In the genomic region with DNA sequence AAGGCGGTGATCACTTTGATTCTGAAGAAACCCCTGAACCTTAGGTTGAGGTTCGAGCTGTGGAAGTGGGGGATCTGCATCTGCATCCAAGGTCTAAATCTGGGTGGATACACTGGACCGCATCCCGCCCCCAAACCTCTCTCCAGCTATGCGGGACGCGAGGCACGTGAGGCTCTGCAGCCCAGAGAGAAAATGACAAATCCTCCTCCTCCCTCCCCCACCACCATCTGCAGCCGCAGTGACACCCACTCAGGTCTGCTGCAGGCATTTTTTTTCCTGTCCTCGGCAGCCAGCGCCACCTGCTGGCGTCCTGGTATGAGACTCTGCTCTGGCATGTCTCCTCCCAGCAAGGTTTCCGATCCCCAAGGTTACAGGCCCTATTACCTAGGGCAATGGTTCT, we compare ENCODE assay signal across 8 mouse cellular contexts. TPM values are rescaled to one million over a fixed set of nuclear protein-coding genes. Genes with fewer than 3 reads are reported as not detected.
DNase-seq lines count a peak whose midpoint lies in the region; ATAC-seq lines count a peak whose summit lies in the region.

No protein-coding gene starts in this region.

- H3K27ac ChIP-seq in limb, embryonic 12.5 days = no peak overlapping the region
- peak overlapping the region; percentile 99 for H3K27ac ChIP-seq in midbrain, embryonic 16.5 days (ENCODE audit: low read length)

- no peak overlapping the region for H3K9ac ChIP-seq in limb, embryonic 12.5 days (replicated peaks)
- peak overlapping the region; percentile 98 for H3K9ac ChIP-seq in midbrain, embryonic 16.5 days (ENCODE audit: low read depth, low read length)

- H3K27me3 ChIP-seq in limb, embryonic 12.5 days = peaks cover 89% of the 10 kb centered on the region
- no peaks in the 10 kb centered on the region for H3K27me3 ChIP-seq in midbrain, embryonic 16.5 days (ENCODE audit: control insufficient read depth, insufficient read depth, low read depth, low read length)

- peak overlapping the region; percentile 70; the same call in 1 of the 2 replicates for H3K4me2 ChIP-seq in limb, embryonic 12.5 days
- peak overlapping the region; percentile 73 for H3K4me2 ChIP-seq in midbrain, embryonic 16.5 days (ENCODE audit: low read length)

- H3K36me3 ChIP-seq in limb, embryonic 12.5 days = no peaks in the 10 kb centered on the region
- no peaks in the 10 kb centered on the region; the same call in 1 of the 2 replicates for H3K36me3 ChIP-seq in midbrain, embryonic 16.5 days (ENCODE audit: control insufficient read depth, insufficient read depth, low read length)

- H3K4me3 ChIP-seq in limb, embryonic 12.5 days (replicated peaks) = peak overlapping the region; percentile 44; the same call in 1 of the 2 replicates
- H3K4me3 ChIP-seq in midbrain, embryonic 16.5 days (ENCODE audit: low read depth, low read length) = peak overlapping the region; percentile 84

- ATAC-seq in common myeloid progenitor, adult 5-6 weeks (replicated peaks; ENCODE audit: low read depth, poor library complexity, severe bottlenecking) = peak; percentile 77
- ATAC-seq in granulocyte monocyte progenitor cell, adult 5-6 weeks (replicated peaks; ENCODE audit: poor library complexity, severe bottlenecking) = peak; percentile 79
- ATAC-seq in limb, embryonic 12.5 days (ENCODE audit: insufficient number of reproducible peaks, insufficient read depth, low FRiP score, low TSS enrichment, low read depth) = 0 out of 2 replicates have a peak, but pooled peaks have one; percentile 13
- ATAC-seq in midbrain, embryonic 16.5 days = peak; percentile 37

- 2% methylated on average over 13 of the region's 13 CpGs for WGBS in limb, embryonic 12.5 days
- under 1% methylated on average over 13 of the region's 13 CpGs for WGBS in midbrain, embryonic 16.5 days

- DNase-seq in urinary bladder, postnatal 14 days (ENCODE audit: low spot score) = peak; percentile 45
- no peak for DNase-seq in urinary bladder, adult 2 months (ENCODE audit: low spot score)
- peak; percentile 48 for DNase-seq in kidney, adult 9 months
- peak; percentile 57 to 79 for DNase-seq in spleen, postnatal 4 days (ENCODE audit: low spot score in 2 of 2)

- H3K4me1 ChIP-seq in limb, embryonic 12.5 days (replicated peaks) = peaks cover 24% of the 10 kb centered on the region
- peaks cover 40% of the 10 kb centered on the region for H3K4me1 ChIP-seq in midbrain, embryonic 16.5 days (ENCODE audit: control insufficient read depth, insufficient read depth, low read length)

- H3K9me3 ChIP-seq in limb, embryonic 12.5 days = no peaks in the 10 kb centered on the region
- no peaks in the 10 kb centered on the region for H3K9me3 ChIP-seq in midbrain, embryonic 16.5 days (replicated peaks; ENCODE audit: control insufficient read depth, low read length, poor library complexity, severe bottlenecking)

RNA-seq across cellular contexts. Expression of a gene that starts 26.0 kb away (rescaled TPM):
- 40.2 and 41.6 TPM in 2 replicates for polyA plus RNA-seq in urinary bladder, adult 2 months (2012; rRNA removed)
- 34.4 and 41.8 TPM in 2 replicates for total RNA-seq in common myeloid progenitor, adult 5-6 weeks (2017)
- 46.7 and 63.6 TPM in 2 replicates for total RNA-seq in granulocyte monocyte progenitor cell, adult 5-6 weeks (2014; fragmentation: Nextera tagmentation)
- 34.0 and 35.8 TPM in 2 replicates for total RNA-seq in granulocyte monocyte progenitor cell, adult 5-6 weeks (2017)
- 77.1 and 78.5 TPM in 2 replicates for polyA plus RNA-seq in limb, embryonic 12.5 days (2016; fragmentation: Nextera tagmentation; extraction: Ambion mirVana)
- 38.8 and 45.2 TPM in 2 replicates for polyA plus RNA-seq in midbrain, embryonic 16.5 days (2015; fragmentation: Nextera tagmentation; extraction: Ambion mirVana)

RNA-seq across cellular contexts. Expression of a gene that starts 34.1 kb away (rescaled TPM):
- polyA plus RNA-seq in urinary bladder, adult 2 months (2012; rRNA removed) = not detected in 2 replicates
- not detected in 2 replicates for total RNA-seq in common myeloid progenitor, adult 5-6 weeks (2017)
- total RNA-seq in granulocyte monocyte progenitor cell, adult 5-6 weeks (2014; fragmentation: Nextera tagmentation) = not detected in 2 replicates
- total RNA-seq in granulocyte monocyte progenitor cell, adult 5-6 weeks (2017) = not detected in 2 replicates
- not detected in 2 replicates for polyA plus RNA-seq in limb, embryonic 12.5 days (2016; fragmentation: Nextera tagmentation; extraction: Ambion mirVana)
- polyA plus RNA-seq in midbrain, embryonic 16.5 days (2015; fragmentation: Nextera tagmentation; extraction: Ambion mirVana) = not detected in 2 replicates

RNA-seq across cellular contexts. Expression of a gene that starts 59.8 kb away (rescaled TPM):
- 50.7 and 72.3 TPM in 2 replicates for polyA plus RNA-seq in urinary bladder, adult 2 months (2012; rRNA removed)
- not detected in 2 replicates for total RNA-seq in common myeloid progenitor, adult 5-6 weeks (2017)
- total RNA-seq in granulocyte monocyte progenitor cell, adult 5-6 weeks (2014; fragmentation: Nextera tagmentation) = not detected in 2 replicates
- total RNA-seq in granulocyte monocyte progenitor cell, adult 5-6 weeks (2017) = not detected in 2 replicates
- polyA plus RNA-seq in limb, embryonic 12.5 days (2016; fragmentation: Nextera tagmentation; extraction: Ambion mirVana) = 6.0 and 11.2 TPM in 2 replicates
- polyA plus RNA-seq in midbrain, embryonic 16.5 days (2015; fragmentation: Nextera tagmentation; extraction: Ambion mirVana) = 66.7 and 82.7 TPM in 2 replicates

Comparison
In these comparisons a context has a peak if more than half of its experiments do, and no peak if none do; other contexts are left out.
1. ATAC-seq: peak in every context shown above with its lines; median percentile 79 in granulocyte monocyte progenitor cell, adult 5-6 weeks; 77 in common myeloid progenitor, adult 5-6 weeks; 37 in midbrain, embryonic 16.5 days; 13 in limb, embryonic 12.5 days.